Mouse (Mus musculus) heart, adult 2 months (tissue): Measurements from ENCODE around the gene Rpa1.

Source experiments
- EP300 ChIP-seq: fragments of 200-500 bp; IDR thresholded peaks from 2 replicates; pipeline ENCODE4 v1.6.1; 2011; ENCODE audit warnings: low read depth, low read length, control low read depth; ENCODE audit not compliant: insufficient read depth
- POLR2A ChIP-seq: fragments of 200-500 bp; IDR thresholded peaks from 2 replicates; pipeline ENCODE4 v1.6.1; 2011; ENCODE audit warnings: mild to moderate bottlenecking, low read depth, low read length, control low read depth; ENCODE audit not compliant: insufficient read depth

GRCm38 (mm10) chr11:75264550-75264949, 83.6 kb downstream of the Rpa1 start:
- TF ChIP-seq POLR2A (no peak), EP300 (no peak)
